Mouse (Mus musculus) heart, adult 2 months (tissue): ENCODE measurements around the gene Tmem126a.

Experiments used
- CTCF ChIP-seq: fragments of 200-600 bp; IDR thresholded peaks from 2 replicates; pipeline ENCODE4 v1.8.1; 2022; ENCODE audit warnings: antibody characterized with exemption, mild to moderate bottlenecking, moderate library complexity
- POLR2A ChIP-seq: fragments of 200-500 bp; IDR thresholded peaks from 2 replicates; pipeline ENCODE4 v1.6.1; 2011; ENCODE audit warnings: mild to moderate bottlenecking, low read depth, low read length, control low read depth; ENCODE audit not compliant: insufficient read depth

GRCm38 (mm10) chr7:90460330-90460729 is 3.3 kb upstream of the Tmem126a start:
- TF ChIP-seq POLR2A = no peak
- no peak for TF ChIP-seq CTCF
